Mouse (Mus musculus): ENCODE results near the gene Gse1.

GRCm38 (mm10) chr8:120535452-120536305 lies 307.4 kb downstream of the Gse1 start:
- TF ChIP-seq TBP (IDR thresholded peaks at IDR 0.05; ENCODE audit: low read depth, low read length) (no peak), GABPA (IDR thresholded peaks at IDR 0.05; ENCODE audit: low read depth, low read length) (no peak), CHD2 (IDR thresholded peaks at IDR 0.05; ENCODE audit: low read length) (no peak), SIN3A (IDR thresholded peaks at IDR 0.05; ENCODE audit: low read length) (peak; percentile 5; the same call in 1 of the 2 replicates), POLR2A (IDR thresholded peaks at IDR 0.05; ENCODE audit: control insufficient read depth in 1 of 2, insufficient read depth in 1 of 2, low read depth in 1 of 2, low read length in 2 of 2, poor library complexity in 1 of 2) (no peak), CTCF (IDR thresholded peaks at IDR 0.05 in 2 of 3, conservative IDR thresholded peaks at IDR 0.05 in 1 of 3; ENCODE audit: control insufficient read depth in 1 of 3, insufficient read depth in 1 of 3, low read depth in 2 of 3, low read length in 3 of 3, poor library complexity in 1 of 3, severe bottlenecking in 1 of 3) (no peak), HCFC1 (IDR thresholded peaks at IDR 0.05; ENCODE audit: low read depth, low read length) (no peak), JUND (IDR thresholded peaks at IDR 0.05; ENCODE audit: low read depth, low read length) (no peak), MAX (IDR thresholded peaks at IDR 0.05; ENCODE audit: low read length) (no peak), CHD1 (IDR thresholded peaks at IDR 0.05; ENCODE audit: low read depth, low read length) (no peak), ZMIZ1 (IDR thresholded peaks at IDR 0.05; ENCODE audit: low read depth, low read length) (no peak), ETS1 (IDR thresholded peaks at IDR 0.05; ENCODE audit: low read depth, low read length) (no peak), MXI1 (IDR thresholded peaks at IDR 0.05; ENCODE audit: low read depth, low read length) (peak; percentile 8)

Data from MEL (cell line).